Mouse (Mus musculus) gastrocnemius, postnatal 10 days (tissue): ENCODE measurements around the gene Capn7. TPM values are rescaled to one million over a fixed set of nuclear protein-coding genes. Genes with fewer than 3 reads are reported as not detected.
A peak's percentile ranks its signal among the peaks of the same experiment; 100 is the strongest.

Source experiments
- DNase-seq: peaks from one replicate; pipeline ENCODE4 v3.0.0; 2021; ENCODE audit warnings: mixed read lengths
- total RNA-seq, 2 experiments: library from RNA; stranded (reverse); gene quantifications; 2 replicates each; pipeline ENCODE4 v1.2.3; 2021

Capn7 gene
- total RNA-seq, 2 experiments from 2014 or later: 28.0 to 31.1 TPM

DNA sequence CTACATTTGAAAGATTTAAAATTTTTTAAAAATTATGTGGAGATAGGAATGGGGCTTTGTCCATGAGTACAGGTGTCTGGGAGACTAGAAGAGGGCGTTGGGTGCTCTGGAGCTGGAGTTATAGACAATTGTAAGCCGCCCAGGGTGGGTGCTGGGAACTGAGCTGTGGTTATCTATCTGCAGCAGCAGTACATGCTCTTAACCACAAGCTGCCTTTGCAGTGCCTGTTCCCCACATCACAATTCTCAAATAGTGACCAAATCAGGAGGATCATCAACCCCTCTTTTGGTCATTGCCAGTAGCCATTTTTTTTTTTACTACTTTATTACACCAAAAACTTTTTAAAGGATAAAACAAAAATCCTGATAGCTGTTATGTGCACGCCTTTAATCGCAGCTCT, 28.2 kb downstream of the Capn7 start:
- DNase-seq: no peak

DNA sequence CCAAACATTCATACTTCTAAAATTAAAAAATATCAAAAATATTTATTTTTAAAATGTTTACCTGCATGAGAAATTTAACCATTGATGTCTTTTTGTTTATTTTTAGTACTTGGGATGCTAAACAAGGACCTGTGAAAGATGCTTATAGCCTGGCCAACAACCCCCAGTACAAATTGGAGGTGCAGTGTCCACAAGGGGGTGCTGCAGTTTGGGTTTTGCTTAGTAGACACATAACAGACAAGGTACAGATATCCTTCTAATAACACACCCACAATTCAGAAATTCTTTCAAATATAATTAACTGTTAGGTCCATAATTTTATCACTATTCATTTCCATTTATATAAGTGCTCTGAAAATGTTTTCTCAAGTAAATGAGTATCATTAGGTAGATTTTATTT, 28.9 kb downstream of the Capn7 start:
- peak; percentile 73 for DNase-seq

DNA sequence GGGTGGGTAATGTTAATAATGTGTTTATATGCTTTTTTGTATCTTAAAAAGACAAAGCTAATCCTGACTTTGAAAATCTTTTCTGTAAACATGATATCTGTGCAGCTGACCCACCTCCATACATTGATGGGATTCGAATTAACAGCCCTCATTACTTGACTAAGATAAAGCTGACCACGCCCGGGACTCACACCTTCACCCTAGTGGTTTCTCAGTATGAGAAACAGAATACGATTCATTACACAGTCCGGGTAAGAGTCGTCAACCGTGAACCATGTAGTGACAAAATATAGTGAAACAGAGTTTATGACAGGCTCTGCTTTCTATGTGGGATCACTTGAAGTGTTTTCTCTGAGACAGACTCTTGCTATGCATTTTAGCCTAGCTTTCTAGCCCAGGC, 31.5 kb downstream of the Capn7 start:
- DNase-seq: no peak

DNA sequence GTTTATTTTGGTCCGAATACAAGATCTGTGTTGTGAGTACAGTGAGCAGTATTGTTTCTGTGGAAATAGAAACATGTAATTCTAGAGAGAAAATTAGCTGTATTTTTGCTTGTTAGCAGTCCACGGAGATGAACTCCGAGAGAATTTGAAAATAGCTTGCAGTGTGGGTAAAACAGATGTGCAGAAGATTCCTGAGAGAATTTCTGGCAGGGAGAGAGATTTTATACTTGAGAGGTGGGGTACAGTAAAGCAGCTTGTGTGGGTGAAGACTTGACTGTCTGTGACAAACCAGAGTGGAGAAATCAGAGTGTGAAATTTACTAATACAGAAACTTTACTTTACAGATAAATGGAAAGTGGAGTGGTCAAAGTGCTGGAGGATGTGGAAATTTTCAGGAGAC, 32.9 kb downstream of the Capn7 start:
- DNase-seq: no peak

DNA sequence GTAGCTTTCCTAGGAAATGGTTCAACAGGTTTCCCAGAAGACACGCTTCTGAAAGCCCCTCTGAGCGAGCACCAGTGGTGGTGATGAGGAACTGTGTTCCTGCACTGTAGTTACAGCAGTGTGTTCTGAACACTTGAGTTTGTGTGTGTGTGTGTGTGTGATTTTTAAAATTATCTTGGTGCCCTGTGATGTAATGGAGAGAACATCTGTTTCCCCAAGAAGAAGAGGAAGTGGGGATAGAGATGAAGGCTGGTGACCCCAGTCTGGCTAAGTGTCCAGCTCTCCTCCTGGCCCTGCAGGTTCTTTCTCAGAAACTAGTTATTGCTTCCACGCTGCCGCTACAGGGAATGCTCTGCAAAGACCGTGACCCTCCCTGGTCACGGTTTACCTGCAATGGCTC, 38.0 kb downstream of the Capn7 start:
- no peak for DNase-seq

DNA sequence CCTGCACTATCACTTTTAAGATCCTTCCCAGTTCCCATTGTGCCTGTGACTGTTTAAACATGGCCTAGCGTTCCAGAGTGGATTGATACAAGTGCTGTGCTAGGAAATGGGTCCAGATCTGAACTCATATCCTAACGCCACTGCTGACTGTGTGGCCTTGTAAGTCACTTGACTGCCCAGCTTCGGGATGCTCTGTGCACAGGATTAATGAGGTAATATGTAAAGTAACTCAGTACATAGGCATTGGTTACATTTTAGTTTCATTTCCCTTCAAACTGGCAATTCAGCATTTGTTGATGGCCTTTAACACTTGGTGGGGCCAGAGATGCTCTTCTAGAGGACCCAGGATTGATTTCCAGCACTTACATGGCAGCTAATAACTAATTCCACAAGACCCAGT, 39.9 kb downstream of the Capn7 start:
- no peak for DNase-seq

DNA sequence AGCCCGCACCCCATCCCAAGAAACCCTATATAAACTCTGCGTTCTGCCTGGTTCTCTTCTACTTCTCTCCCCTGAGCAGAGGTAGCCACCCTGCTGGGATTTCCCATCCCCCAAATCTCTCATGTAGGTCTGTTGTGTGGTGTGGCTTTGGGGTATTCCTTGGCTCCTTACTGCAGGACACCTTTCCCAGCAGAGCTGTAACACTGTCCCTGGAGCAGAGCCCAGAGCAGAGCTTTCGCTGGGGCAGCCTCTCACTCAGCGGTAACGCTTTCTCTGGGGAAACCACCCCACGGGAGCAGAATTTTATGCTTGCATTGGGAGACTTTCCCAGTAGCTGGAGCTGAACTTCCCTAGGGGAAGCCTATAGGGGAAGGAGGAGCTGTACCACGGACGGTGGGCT, 45.8 kb downstream of the Capn7 start:
- no peak for DNase-seq

DNA sequence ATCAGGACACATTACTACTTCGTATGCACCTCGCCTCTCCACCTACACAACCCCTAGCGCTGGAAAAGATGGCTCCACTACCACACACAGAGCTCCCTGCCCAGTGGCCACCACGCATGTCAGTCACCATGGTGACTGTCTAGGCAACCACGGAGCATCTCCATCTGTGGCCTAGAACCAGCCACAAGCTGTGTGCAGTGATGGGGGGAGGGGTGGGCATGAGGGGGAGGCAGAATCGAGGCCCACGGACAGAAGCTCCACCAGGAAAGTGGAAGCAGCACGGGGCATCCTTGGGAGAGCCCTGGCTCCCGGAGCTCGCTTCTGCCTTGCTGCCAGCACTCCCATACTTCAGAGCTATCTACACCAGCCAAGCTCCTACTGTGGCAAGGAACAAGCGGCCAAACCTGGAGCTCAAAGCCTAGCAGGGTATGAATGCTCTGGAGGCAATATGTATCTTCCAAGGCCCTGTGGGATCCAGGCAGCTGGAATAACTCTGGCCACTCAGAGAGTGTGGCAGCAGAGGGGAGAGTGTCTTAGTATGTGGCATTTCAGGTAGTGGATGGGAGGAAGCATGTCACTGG, 47.1 kb downstream of the Capn7 start:
- DNase-seq: no peak

DNA sequence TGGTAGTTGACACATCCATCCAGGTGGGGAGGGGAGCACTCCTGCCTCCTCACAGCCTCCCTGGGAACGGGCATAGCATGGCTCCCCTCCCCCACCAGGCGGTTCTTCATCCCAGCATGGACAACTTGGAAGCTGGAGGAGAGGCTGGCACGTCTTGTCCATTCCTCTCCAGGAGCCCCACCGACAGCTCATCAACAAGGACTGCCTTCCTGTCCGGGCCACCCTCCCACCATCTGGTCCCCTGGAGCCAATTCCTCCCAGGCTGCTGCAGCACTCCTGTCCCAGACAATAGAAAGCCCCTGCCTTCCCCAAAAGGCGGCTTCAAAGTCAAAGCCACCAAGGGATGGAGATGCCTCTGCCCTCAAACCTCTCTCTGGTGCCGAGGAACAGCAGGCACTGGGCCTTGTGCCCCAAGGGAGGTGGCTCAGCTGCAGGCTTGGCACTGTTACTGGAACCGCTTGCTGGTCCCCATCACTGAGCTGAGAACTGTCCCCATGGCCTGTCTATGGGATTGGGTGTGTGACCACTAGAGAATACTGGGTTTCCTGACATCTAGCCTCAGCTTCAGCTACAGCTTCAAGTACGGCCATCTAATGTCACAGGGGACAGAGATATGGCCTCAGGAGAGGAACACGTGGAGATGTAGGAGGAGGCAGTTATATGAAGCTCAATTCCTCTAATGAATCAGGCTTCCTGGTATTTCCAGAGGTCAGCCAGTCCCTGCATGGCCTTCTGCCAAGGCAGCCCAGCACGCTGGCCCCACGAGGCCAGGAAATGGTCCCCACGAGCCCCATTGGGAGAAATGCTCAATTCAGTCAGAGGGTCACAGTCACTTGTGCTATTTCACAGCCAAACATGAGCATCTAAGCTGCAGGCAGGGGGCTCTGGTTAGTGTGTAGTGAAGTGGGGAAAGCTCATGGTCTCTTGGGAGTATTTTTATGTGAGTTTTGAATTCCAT, 48.2 kb downstream of the Capn7 start:
- peak; percentile 47 for DNase-seq

DNA sequence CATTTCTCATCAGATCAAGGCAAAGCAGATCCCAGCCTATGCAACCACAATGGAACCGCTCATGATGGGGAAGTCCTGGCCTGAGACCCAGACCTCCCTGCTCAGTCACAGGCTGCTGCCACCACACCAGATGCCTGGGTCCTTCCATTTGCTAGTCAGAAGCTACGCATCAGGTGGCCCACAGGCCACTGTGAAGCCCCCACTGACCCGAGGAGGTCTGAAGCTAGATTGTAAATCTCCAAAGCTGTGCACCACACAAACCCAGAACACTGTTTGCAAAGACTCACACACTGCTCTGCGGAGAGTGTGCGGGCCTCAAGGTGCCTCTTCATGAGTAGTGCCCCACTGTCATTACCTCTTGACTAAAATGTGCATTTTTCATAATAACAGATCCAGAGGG, 49.0 kb downstream of the Capn7 start:
- no peak for DNase-seq

DNA sequence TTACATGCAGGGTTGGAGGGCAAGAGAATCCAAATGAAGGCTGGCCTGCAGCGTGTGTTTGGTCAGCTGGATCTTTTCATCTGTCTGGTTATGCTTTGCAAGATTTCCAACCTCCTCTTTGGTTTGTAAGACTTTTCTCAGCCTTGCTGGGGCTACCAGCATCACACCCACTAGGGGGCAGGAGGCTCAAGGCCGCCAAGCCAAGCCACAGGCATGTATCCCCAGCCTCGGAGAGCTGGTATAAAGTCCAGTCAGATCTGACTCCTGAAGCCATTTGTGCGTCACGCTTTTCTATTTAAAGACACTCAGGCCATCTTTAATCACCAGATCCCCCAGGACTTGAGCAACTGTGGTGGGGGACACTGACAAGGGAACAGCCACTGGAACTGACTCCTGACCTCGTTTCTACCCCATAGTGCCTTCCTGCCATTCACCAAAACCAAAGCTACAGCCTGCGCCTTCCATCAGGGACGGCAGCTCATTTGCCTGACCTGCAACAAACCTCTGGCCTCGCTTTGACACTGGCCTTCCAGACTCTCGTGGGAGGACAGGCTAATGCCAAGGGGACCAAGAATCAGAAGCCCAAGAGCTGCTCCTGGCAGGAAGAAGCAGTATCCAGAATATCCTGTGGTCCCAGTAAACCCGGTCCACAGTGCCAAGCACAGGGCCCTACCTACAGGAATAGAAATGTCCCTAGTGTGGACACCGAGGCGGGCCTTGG, 49.7 kb downstream of the Capn7 start:
- peak; percentile 82 for DNase-seq

DNA sequence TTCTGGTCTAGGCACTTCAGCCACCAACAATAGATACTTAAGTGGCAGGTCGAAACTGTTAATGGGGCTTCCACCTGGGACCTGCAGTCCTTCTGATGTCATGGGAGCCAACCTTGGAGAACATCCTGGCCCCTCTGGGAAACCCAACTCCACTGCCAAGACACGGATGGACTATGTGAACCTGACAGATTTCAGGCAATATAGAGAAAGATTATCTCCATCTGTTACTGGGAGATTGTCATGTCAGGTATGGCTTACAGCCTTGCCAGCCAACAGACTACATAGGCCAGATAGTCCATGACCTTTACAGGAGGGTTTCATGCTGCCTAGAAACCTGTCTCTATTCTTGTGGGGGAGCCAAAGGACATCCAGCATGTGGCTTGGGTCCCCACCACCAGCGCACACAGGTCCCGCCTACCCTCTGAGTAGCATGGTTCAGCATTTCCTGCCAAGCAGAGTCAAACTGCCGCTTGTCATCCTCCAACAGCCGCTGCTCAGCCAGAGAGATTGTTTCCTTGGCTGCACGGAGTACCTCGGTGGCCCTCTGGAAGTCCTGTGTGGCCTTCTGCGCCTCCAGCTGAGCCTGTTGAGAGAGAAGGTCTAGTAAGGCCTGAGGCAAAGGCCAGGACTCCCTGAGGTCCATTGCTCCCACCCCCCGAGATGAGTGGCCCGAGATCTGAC, 51.0 kb downstream of the Capn7 start:
- no peak for DNase-seq

DNA sequence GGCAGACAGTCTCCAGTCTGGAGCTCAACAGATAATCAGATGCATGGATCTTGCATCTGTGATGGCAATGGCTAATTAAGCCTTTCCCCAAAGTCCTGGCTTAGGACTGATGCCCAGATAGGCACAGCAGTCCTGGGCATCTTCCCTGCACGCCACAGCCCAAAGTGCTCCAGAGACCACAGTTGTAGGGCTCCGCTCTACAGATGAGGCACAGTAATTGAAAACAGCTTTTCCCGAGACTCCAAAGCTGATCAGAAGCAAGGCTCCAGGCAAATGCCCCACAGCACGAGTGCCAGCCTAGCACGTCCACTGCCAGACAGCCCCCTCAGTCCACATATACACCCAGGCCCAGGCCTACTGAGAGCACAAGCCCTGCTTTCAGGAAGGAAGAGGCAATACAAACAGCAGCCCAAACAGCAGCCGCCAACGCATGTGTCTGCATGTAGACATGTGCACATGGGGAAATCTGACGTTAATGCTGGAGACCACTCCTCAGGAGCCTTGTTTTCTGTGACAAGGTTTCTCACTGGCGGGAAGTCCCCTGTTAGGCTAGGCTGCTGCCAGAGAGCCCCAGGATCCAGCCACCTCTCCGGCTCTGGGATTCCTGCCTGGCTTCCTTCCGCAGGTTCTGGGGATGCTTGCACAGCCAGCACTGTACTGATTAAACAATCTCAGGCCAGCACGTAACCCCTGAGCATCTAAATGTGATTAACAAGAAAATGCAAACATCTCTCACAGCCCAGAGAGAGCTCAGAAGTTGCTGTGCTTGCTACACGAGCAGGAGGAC, 51.8 kb downstream of the Capn7 start:
- DNase-seq: no peak

DNA sequence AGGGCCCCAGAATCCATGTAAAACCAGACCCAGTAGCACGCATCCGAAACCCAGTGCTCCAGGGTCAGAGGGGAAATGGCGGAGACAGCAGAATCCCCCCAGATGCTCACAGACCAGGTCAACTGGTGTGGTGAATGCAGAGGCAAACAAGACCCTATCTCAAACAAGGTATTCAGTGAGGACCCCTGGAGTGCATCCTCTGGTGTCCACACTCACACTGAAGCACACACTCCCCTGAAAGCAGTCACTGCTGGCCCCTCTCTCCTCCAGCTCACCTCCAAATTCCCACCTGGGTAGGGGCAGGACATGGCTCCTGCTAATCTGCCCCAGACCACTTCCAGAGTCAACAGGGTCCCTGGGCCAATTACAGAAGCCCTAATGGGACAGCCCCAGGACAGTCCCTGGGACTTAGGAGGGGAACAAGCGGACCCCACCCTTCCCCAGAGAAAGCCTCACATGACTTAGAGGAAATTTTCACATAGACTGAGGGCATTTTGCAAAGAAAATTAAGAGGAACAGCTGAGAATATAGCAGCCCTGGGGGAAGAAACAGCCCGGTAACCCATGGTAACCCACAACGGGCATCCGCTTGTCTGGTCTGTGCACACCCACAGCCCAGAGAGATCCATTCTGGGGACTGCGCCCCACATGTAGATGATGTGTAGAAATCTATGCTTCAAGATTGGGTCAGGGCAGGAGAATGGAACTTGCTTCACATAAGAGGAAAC, 53.1 kb downstream of the Capn7 start:
- DNase-seq: no peak

DNA sequence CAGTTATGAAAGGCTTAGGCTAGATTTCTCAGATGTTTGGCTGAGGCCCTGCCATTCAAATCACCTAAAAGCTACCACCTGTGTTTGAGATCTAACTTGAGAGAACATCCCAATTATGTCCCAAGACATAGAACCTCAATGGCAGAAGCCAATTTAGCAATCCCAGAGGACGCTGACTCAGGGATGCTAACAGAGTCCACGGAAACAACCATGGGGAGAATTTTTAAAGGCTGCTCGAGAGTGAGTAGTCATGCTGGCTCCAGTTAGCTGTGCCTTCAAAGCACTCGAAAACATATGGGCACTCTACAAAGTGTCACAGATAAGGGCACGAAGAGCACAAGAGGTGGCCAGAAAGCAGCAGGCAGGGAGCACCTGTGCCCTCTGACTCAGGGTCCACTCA, 55.9 kb downstream of the Capn7 start:
- DNase-seq: no peak

DNA sequence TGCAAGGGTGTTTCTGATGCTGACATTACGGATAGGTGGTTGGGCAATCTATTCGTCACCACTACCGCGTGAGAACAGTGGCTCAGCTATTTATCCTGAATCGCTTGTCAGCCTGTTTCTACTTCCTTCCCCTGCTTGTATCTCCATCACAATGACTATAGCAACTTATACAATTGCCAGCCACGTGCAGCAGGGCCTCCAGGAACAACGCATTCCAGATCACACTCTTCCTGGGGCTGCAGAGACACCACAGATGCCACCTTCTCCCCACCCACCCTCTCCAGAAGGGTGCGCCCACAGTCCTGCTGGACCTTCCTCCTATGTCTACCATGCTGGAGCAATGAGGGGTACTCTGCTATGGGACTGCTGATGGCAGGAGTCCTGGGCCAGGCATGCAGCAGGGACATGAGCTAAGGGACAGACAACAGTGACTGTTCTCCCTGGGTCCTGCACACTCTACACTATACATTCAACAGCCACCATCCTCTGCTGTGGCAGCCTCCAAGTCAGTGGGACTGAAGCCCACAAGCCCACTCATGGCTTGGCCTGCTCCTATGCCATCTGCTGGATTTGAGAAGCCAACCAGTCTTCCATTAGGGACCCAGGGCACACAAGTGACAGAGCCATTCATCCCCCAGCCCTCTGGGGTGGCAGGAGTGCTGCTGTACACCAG, 56.6 kb downstream of the Capn7 start:
- no peak for DNase-seq

DNA sequence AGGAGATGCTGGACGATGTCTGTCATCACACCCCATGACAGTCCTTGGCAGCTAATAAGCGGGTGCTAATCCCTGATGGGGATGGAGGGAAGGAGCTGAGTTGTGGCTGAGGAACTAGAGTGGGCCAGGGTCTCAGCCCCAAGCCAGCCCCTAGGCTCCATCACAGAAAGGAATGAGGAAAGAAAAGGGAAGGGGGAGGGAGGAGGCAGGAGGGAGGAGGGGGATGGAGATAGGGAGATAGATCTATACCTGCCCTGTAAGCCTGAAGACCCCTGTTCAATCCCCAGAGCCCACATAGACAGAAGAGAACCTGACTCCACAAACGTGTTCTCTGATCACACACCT, 57.1 kb downstream of the Capn7 start:
- no peak for DNase-seq

DNA sequence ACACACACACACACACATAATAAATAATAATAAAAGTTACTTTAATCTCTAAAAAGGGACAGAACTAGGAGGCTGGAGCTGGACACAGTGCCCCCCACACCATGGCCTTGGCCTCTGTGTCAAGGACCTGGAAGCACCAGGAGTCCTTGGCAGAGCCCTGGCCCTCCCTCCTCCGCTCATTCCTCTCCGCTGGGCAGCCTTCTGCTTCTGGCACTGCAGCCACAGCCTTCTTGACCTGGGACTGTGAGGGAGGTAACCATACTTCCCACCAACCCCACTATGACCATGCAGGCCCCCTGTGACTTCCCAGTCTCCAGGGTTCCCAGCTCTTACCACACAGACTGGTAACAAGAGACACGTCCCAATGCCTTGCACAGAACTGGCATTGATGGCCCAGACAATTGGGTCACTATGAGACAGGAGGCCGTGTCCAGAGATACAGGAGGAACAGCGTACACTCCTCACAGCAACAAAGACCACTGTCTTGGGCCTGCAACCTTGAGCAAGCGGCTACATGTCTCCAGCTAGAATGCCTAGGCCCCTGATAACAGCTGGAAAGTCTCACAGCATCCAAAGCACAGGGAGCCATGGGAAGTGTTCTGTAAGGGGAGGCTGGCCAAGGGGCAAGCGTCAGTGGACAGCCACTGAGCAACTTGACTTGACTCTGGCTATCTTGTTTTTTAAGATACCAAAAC, 57.6 kb downstream of the Capn7 start:
- no peak for DNase-seq

DNA sequence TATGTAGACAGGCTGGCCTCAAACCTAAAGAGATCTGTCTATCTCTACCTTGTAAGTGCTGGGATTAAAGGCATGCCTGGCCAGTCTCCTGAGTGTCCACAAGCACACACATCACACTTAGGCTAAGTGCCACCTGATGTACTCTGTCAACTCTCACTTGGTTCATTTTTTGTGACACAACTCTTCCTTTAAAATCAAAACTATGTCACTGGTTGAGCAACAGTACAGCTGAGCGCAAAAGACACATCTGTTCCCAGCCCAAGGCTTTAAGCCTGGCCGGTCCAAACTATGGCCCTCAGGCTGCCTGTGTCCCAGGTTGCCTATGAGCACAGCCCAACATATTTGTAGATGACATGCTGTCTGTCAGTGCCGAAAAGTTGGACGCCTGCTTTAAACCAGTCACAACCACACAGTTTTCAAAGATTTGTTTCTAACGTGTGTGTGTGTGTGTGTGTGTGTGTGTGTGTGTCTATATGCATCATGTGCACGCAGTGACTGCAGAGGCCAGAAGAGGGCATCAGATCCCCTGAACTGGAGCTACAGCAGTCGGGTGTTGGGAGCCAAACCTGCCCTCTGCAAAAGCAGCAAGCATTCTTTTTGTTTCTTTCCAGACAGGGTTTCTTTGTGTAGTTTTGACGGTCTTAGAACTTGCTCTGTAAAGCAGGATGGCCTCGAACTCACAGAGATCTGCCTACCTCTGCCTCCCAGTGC, 58.5 kb downstream of the Capn7 start:
- no peak for DNase-seq
